Mouse (Mus musculus) adipocyte (in vitro differentiated cells): ENCODE measurements around the gene Atp8b3.
A peak's percentile ranks its signal among the peaks of the same experiment; 100 is the strongest.

Experiments used
- DNase-seq: peaks from one replicate; pipeline ENCODE4 v3.0.0-alpha.2; 2016; ENCODE audit warnings: low spot score

Atp8b3 gene

DNA sequence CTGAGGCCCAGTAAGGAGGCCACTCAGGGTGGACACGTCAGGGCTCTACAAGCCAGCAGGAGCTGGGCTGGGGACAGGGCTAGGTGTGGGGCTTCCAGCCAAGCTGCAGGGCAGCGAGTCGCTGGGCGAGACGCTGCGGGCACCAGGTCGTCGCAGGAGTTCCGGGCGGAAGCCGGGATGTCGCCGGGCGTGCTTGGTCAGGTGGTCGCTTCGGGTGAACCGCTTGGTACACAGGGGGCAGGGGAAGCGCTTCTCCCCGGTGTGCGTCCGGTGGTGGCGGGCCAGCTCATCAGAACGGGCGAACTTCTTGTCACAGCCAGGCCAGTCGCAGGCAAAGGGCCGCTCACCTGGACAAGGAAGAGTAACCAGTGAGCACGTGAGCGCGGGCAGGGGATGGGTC is 30.0 kb upstream of the Atp8b3 start:
- no peak for DNase-seq

DNA sequence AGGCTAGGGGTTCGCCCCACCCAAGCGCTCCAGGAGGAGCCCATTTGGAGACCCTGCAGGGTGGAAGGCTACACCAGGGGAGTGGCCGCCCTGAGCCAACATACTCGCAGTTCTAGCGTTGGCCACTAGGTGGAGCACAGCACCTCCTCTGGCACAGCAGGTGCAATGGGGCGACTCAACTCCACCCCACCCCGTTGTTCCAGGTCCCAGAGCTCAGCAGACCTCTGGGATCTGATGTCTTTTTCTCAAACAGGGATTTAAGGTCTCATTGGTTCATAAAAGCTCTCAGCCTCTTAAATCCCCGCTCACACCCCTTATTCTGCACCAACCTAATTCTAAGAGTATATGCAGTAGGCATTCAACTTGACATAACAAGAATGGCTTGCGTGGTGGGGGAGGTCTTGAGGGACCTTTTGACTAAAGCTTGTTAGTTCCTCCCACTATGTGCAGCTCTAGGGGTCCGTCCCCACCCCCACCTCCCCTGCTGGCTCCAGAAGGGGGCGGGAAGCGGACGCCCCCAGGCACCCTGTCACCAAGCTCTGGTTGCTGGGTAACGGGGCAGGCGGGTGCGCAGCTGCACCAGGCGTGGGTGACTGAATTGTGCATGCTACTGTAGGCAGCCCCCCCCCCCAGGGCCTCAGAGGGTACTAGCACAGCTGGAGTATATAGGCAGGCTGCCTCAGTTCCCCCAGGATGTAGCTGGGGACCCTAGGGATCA is 27.6 kb upstream of the Atp8b3 start:
- peak; percentile 75 for DNase-seq

- peak; percentile 95 for DNase-seq
Measured at GRCm38 (mm10) chr10:80561116-80561944, 22.4 kb upstream of the Atp8b3 start, which contains the start of gene Rexo1. Gene Rexo1, minus strand, starts transcription at chr10:80561560.

- DNase-seq = peak; percentile 55
Measured at GRCm38 (mm10) chr10:80560621-80561020, 21.7 kb upstream of the Atp8b3 start.

GRCm38 (mm10) chr10:80559431-80559830 is 20.5 kb upstream of the Atp8b3 start:
- DNase-seq = no peak

GRCm38 (mm10) chr10:80557346-80557965 is 18.5 kb upstream of the Atp8b3 start:
- peak; percentile 86 for DNase-seq

DNA sequence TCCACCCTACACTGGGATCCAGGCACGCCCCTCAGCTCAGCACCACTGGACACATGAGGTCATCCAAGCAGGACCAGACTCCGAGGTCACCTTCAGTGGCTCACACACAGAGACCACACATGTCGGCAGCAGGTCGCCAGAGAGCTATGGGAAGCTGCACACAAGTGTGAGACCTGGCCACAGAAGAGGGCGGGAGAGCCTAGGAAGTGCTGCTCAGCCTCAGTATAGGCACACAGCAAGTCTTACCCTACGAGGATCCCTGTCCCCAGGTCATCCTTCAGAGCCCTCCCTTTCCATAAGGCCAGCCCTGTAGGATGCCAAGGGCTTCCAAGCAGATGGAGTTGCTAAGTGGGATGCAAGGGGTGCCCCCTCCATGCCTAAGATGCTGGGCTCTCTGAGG is 15.1 kb upstream of the Atp8b3 start:
- DNase-seq = no peak

- no peak for DNase-seq
Measured at GRCm38 (mm10) chr10:80553575-80553974, 14.7 kb upstream of the Atp8b3 start.

GRCm38 (mm10) chr10:80552364-80552763 is 13.4 kb upstream of the Atp8b3 start:
- no peak for DNase-seq

DNA sequence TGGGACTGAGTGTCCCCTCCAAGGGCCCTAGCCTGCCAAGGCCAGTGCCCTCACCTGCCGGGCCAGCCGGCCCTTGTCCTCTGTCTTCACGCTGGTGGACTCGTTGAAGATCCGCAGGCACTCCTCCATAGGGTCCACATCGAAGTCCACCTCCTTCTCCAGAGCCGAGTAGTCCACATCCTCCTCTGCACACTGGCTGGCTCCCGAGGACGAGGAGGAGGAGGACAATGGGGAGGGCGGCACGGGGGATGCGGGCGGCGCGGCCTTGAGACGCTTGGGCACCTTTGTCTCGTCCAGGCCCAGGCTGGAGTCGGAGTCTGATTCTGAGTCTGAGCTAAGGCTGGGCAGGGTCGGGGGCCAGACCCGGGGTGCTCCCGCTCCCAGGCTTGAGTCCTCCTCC is 10.4 kb upstream of the Atp8b3 start:
- no peak for DNase-seq

DNA sequence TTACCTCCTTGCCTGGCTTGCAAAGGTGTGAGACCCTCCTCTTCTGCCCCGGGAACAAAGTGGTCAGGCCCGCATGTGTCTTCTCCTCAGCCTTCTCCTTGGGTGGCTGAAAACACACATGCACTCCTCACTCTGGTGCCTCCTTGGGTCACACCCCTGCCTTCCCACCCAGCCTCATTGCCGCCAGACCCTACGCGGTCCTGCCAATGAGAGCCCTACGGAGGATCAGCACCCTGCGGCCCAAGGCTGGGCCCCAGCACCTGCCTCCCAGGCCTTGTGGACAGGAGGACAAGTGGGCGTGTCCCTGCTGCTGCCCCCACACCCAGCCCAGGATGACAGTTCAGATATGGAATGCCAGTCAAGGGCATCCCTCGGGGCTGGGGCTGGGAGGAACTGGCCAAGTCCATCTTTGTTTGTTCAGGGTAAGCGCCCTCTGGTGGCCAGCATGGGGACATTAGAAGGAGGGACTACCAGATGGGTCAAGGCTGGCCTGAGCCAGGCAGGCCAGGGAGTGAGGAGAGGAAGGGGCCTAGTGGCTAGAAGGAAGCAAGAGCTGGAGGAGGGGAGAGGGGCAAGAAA is 9.6 kb upstream of the Atp8b3 start:
- DNase-seq = peak; percentile 79

DNA sequence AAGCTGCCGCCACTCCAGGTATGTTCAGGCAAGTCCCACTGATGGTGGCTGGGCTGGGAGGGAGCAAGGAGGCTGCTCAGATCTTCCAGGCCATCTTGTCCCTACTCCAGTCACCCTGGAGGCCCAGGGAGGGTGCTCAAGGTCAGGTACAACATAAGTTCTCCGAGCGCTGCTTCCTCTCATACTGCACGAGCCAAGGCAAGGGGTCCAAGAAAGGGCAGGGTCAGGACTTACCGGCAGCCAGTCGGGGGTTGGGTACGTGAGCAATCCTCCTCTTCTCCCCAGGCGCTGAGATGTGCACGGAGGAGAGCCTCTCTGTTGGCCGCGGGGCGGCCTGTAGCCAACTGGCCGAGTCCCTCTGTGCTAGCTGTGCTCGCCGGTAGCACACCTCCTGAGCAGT is 8.6 kb upstream of the Atp8b3 start:
- no peak for DNase-seq

DNA sequence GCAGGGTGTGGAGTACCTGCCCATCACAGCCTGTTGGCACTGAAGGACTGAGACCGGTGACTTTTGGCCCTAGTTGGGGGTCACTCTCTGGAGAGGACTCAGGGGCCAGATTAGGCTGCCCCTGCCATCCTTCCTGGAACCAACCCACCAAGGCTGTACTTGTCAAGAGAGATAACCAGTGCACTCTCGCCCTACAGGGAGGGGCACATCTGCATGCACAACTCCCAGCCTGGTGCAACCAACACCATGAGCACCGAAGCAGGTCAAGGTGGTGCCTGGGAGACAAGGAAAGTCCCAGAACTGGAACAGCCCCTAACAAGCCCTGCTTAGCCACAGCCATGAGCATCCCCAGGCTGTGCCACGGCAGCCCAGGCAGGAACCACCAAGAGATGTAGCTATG is 8.0 kb upstream of the Atp8b3 start:
- no peak for DNase-seq

GRCm38 (mm10) chr10:80545590-80545989 is 6.7 kb upstream of the Atp8b3 start:
- DNase-seq = no peak

- DNase-seq = no peak
Measured at GRCm38 (mm10) chr10:80543873-80544272, 4.9 kb upstream of the Atp8b3 start.

DNA sequence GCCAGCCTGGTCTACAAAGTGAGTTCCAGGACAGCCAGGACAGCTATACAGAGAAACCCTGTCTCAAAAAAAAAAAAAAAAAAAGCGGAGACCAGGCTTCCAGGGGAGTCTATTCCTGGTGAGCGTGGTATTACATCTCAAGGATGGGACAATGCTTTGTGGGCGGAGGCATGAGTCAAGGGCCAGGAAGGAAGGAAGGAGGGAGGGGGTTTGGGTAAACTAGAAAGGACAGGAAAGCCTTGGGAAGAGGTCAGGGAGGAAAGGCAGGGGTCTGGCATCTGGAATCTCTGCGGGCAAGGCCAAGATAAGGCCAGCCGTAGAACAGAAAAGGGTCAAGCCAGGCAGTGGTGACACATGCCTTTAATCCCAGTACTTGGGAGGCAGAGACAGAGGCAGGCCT is 569 bp upstream of the Atp8b3 start:
- no peak for DNase-seq

GRCm38 (mm10) chr10:80538180-80538579 is 744 bp downstream of the Atp8b3 start:
- peak; percentile 63 for DNase-seq

GRCm38 (mm10) chr10:80535711-80536110 is 3.2 kb downstream of the Atp8b3 start:
- no peak for DNase-seq

DNA sequence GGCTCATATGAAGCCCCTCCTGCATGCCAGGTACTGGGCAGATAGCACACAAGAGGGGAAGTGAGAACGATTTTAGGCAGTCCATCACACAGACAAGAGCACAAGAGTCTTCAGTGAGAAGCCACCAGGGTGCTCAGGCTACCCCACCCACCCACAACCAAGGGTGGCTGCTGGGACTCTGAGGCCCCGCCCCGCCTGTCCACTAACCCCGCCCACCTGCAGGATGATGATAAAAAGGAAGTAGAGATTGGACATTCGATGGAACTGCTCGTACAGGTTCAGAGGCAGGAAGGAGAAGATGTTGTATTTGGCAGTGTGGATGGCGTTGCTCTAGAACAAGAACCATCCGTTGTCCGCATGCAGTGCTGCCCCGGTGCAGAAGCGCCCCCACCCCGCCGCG is 3.9 kb downstream of the Atp8b3 start:
- no peak for DNase-seq

DNA sequence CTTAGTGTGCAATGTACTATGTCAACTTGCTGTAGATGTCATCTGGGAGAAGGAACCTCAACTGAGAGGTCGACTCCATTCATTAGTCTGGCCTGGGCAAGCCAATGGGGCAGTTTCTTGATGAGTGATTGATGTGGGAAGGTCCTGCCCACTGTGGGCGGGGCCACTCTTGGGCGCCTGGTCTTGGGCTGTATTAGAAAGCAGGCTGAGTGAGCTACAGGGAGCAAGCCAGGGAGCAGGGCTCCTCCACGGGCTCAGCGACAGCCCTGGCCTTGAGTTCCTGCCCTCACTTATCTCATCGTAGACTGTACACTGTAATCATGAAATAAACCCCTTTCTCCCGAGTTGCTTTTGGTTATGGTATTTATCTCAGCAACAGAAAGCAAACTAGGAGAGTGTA is 5.2 kb downstream of the Atp8b3 start:
- no peak for DNase-seq

- no peak for DNase-seq
Measured at GRCm38 (mm10) chr10:80532783-80533182, 6.1 kb downstream of the Atp8b3 start.

GRCm38 (mm10) chr10:80526172-80526571 is 12.8 kb downstream of the Atp8b3 start:
- DNase-seq = no peak

DNA sequence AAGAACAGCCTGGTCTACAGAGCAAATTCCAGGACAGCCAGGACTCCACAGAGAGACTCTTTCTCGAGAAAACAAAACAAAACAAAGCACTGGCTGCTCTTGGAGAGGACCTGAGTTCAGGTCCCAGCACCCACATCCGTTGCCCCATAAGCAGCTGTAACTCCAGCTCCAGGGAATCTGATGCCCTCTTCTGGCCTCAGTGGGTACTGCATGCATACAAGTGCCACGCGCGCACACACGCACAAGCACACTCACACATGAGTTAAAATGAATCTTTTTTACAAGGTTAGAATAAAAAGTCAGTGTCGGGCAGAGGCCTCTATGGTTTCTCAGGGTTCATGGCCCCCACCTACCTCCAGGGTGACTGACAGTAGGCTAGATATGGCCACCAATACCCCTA is 15.6 kb downstream of the Atp8b3 start:
- no peak for DNase-seq
